Mouse (Mus musculus) liver, postnatal 0 days (tissue): ENCODE results near the gene Olfr90. TPM values are rescaled to one million over a fixed set of nuclear protein-coding genes. Genes with fewer than 3 reads are reported as not detected.

Experiments used
- ATAC-seq: fragments of 200-750 bp; cut with Nextera tagmentation; 2 replicates; pipeline ENCODE4 v1.8.0; 2017; ENCODE audit warnings: mild to moderate bottlenecking, moderate library complexity
- DNase-seq: peaks from one replicate; pipeline ENCODE4 v3.0.0-alpha.2; 2016
- H3K27ac ChIP-seq: fragments of 300-500 bp; sonication (generic); 2 replicates; pipeline ENCODE4 v1.5.1; 2014; ENCODE audit warnings: antibody characterized with exemption, moderate library complexity, mild to moderate bottlenecking, low read depth
- H3K27me3 ChIP-seq: fragments of 300-500 bp; sonication (generic); 2 replicates; pipeline ENCODE4 v1.6.1; 2014; ENCODE audit warnings: low read length, control low read depth, mixed read lengths; ENCODE audit not compliant: insufficient read depth
- H3K36me3 ChIP-seq: fragments of 300-500 bp; sonication (generic); replicated peaks from 2 replicates; pipeline ENCODE4 v1.6.1; 2014; ENCODE audit warnings: mild to moderate bottlenecking, control low read depth, low read length, moderate library complexity, mixed read lengths; ENCODE audit not compliant: insufficient read depth
- H3K4me1 ChIP-seq: fragments of 300-500 bp; sonication (generic); 2 replicates; pipeline ENCODE4 v1.6.1; 2014; ENCODE audit warnings: antibody characterized with exemption, mild to moderate bottlenecking, control low read depth; ENCODE audit not compliant: insufficient read depth
- H3K4me2 ChIP-seq: fragments of 300-500 bp; sonication (generic); 2 replicates; pipeline ENCODE4 v1.6.1; 2014; ENCODE audit warnings: low read depth, mild to moderate bottlenecking, low read length, moderate library complexity, mixed read lengths
- H3K4me3 ChIP-seq: fragments of 300-500 bp; sonication (generic); 2 replicates; pipeline ENCODE4 v1.5.1; 2014; ENCODE audit warnings: low read depth, low read length
- H3K9ac ChIP-seq: fragments of 300-500 bp; sonication (generic); replicated peaks from 2 replicates; pipeline ENCODE4 v1.6.1; 2014; ENCODE audit warnings: mild to moderate bottlenecking, moderate library complexity
- H3K9me3 ChIP-seq: fragments of 300-500 bp; sonication (generic); 2 replicates; pipeline ENCODE4 v1.6.1; 2016; ENCODE audit warnings: mild to moderate bottlenecking, control low read depth, low read length, mixed read lengths
- CTCF ChIP-seq: sonication (generic); IDR thresholded peaks from 2 replicates; pipeline ENCODE4 v1.5.1; 2016; ENCODE audit warnings: antibody characterized with exemption, low read depth
- EP300 ChIP-seq: IDR thresholded peaks from 2 replicates; pipeline ENCODE4 v1.6.1; 2016; ENCODE audit warnings: antibody characterized with exemption, low read depth, mild to moderate bottlenecking
- WGBS: fragments of 180-500 bp; shearing (Covaris S2); extraction: QIAGEN DNeasy Blood & Tissue Kit; methylation state at CpG from one replicate; pipeline ENCODE4 v1.1.7; 2014; ENCODE audit not compliant: insufficient replicate concordance; 5-methylcytosine and 5-hydroxymethylcytosine counted together
- polyA plus RNA-seq: library from polyadenylated mRNA; unstranded; fragments of >200 nt; fragmentation: Nextera tagmentation; extraction: Ambion mirVana; gene quantifications from 2 replicates; pipeline ENCODE4 v1.2.1, GENCODE M21; 2015

Olfr90 gene
- polyA plus RNA-seq, 1 experiment from 2014 or later = not detected

DNA sequence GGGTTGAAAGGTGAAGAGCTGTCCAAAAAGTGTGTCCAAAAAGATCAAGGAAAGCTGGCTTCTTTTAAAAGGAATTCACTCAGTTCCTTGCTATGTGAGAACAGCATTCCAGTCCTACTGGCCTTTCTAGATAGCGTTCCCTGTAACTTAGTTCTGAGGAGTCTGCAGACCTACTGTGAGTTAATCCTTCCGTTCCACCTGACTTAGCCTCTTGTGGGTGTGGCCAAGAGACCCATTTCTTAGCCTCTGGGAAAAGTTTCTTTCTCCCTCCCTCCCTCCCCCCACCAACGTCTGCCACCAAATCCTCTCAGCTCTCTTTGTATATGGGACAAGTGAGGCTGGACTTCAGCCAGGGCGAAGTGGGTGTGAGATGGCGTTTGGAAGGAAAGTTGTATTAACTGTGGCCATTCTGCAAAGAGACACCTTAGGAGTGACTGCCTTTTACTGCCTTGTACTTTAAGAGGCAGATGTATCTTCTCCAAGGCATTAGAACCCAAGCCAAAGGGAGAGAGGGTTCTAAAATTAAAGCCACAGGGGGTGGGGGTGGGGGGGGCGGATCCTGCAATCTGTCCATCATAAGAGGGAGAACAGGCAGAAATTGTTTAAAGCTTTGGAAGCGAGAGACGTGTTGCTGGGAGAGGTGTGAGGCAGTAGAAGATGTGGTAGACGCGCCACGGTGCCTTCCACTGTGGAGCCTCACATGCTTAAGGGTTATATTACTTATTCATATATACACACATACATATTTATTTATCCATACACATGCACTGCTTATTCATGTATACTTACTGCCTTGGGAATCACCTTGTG lies 24.4 kb downstream of the Olfr90 start:
- no peaks in the 10 kb centered on the region for H3K4me1 ChIP-seq
- no peaks in the 10 kb centered on the region for H3K36me3 ChIP-seq
- H3K27me3 ChIP-seq = no peaks in the 10 kb centered on the region
- H3K4me3 ChIP-seq = no peak overlapping the region
- H3K9ac ChIP-seq = no peak overlapping the region
- H3K27ac ChIP-seq = no peak overlapping the region
- TF ChIP-seq CTCF (no peak), EP300 (no peak)
- no peak overlapping the region for H3K4me2 ChIP-seq
- WGBS = 83% methylated on average over 11 of the region's 11 CpGs
- ATAC-seq = no peak
- H3K9me3 ChIP-seq = no peaks in the 10 kb centered on the region
- no peak for DNase-seq

GRCm38 (mm10) chr17:37063063-37063462 lies 25.2 kb downstream of the Olfr90 start:
- Histone ChIP-seq H3K4me1 (no peaks in the 10 kb centered on the region), H3K36me3 (no peaks in the 10 kb centered on the region), H3K9me3 (no peaks in the 10 kb centered on the region), H3K4me2 (no peak overlapping the region), H3K4me3 (no peak overlapping the region), H3K9ac (no peak overlapping the region), H3K27me3 (no peaks in the 10 kb centered on the region), H3K27ac (no peak overlapping the region)
- no peak for TF ChIP-seq EP300
- TF ChIP-seq CTCF = no peak
- 77% methylated on average over 10 of the region's 10 CpGs for WGBS
- DNase-seq (no peak), ATAC-seq (no peak)

- H3K4me1 ChIP-seq = no peaks in the 10 kb centered on the region
- H3K27me3 ChIP-seq = no peaks in the 10 kb centered on the region
- H3K9me3 ChIP-seq = no peaks in the 10 kb centered on the region
- DNase-seq (no peak), ATAC-seq (no peak)
- 78% methylated on average over 10 of the region's 10 CpGs for WGBS
- no peaks in the 10 kb centered on the region for H3K36me3 ChIP-seq
- no peak overlapping the region for H3K9ac ChIP-seq
- no peak overlapping the region for H3K4me2 ChIP-seq
- no peak overlapping the region for H3K27ac ChIP-seq
- TF ChIP-seq CTCF = no peak
- TF ChIP-seq EP300 = no peak
- H3K4me3 ChIP-seq = no peak overlapping the region
Observed at GRCm38 (mm10) chr17:37062101-37062641, 26.1 kb downstream of the Olfr90 start.

DNA sequence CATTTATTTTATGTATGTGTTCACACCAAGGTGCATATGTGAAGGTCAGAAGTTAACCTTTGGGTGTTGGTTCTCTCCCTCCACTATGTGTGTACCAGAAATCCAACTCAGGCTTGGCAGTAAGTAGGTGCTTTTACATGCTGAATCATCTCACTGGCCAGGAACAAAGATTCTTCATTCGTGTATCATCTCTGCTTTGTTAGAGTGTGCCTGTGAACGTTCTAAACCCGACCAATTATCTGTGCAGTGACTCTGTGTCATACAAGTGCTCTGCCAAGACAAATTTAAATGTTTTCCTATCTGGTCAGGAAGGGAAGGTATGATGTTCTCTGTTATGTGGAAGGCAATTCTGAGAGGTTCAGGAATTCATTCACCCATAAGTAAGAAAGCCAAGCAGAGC lies 26.9 kb downstream of the Olfr90 start:
- Histone ChIP-seq H3K36me3 (no peaks in the 10 kb centered on the region), H3K27me3 (no peaks in the 10 kb centered on the region), H3K4me2 (no peak overlapping the region), H3K4me3 (no peak overlapping the region), H3K9me3 (no peaks in the 10 kb centered on the region), H3K9ac (no peak overlapping the region), H3K4me1 (no peaks in the 10 kb centered on the region), H3K27ac (no peak overlapping the region)
- no peak for ATAC-seq
- 79% methylated on average over 3 of the region's 3 CpGs for WGBS
- no peak for TF ChIP-seq CTCF
- TF ChIP-seq EP300 = no peak
- DNase-seq = no peak

DNA sequence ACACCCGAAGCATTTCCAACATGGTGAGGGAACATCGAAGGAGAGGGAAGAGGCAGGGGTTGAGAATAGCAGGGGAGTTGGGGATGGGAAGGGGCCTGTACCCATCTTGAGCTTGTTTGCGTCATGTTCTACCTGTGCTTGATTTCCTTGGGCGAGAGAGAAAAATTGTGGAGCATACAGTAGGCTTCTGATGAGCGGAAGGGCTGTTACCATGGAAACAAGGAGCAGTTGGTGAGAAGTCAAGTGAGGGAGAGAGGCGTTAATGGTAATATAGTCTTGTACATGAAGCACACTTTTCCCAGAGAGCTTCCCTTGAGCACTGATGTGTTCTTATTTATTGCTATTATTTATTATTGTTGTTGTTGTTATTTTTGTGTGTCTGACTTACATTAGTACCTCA lies 31.3 kb downstream of the Olfr90 start:
- Histone ChIP-seq H3K4me1 (no peaks in the 10 kb centered on the region), H3K27ac (no peak overlapping the region), H3K9ac (no peak overlapping the region), H3K27me3 (0 out of 2 replicates have a peak, but pooled peaks cover 3% of the 10 kb centered on the region), H3K4me2 (no peak overlapping the region), H3K36me3 (no peaks in the 10 kb centered on the region), H3K4me3 (no peak overlapping the region), H3K9me3 (no peaks in the 10 kb centered on the region)
- ATAC-seq = no peak
- 79% methylated on average over 6 of the region's 6 CpGs for WGBS
- no peak for DNase-seq
- TF ChIP-seq EP300 (no peak), CTCF (no peak)

DNA sequence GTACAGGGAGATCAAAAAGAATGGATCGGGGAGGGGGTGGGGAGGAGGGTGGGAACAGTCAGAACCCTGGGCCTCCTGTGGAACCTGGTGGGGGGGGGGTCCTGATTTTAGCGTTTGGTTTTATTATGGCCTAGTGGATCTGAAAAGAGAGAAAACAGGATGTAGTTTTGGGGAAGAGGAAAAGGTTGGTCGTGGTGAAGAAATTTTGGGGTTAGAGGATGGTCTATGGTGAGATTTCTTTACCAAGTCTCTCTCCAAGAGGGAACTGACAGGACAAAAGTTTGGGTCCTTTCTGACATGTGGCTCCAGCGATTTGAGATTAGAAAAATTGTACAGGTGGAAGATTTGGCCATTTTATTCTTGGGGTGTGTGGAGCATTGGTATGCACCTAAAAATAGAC lies 36.6 kb downstream of the Olfr90 start:
- TF ChIP-seq EP300 = no peak
- TF ChIP-seq CTCF = no peak
- H3K4me3 ChIP-seq = no peak overlapping the region
- H3K27ac ChIP-seq = no peak overlapping the region
- H3K9me3 ChIP-seq = no peaks in the 10 kb centered on the region
- 27% methylated on average over 4 of the region's 4 CpGs for WGBS
- no peak overlapping the region for H3K9ac ChIP-seq
- H3K36me3 ChIP-seq = no peaks in the 10 kb centered on the region
- H3K4me1 ChIP-seq = peaks cover 11% of the 10 kb centered on the region
- H3K27me3 ChIP-seq = peaks cover 48% of the 10 kb centered on the region
- no peak for DNase-seq
- ATAC-seq = no peak
- no peak overlapping the region for H3K4me2 ChIP-seq
